Comparison of ENCODE assay signal across 22 mouse cellular contexts in the genomic region with DNA sequence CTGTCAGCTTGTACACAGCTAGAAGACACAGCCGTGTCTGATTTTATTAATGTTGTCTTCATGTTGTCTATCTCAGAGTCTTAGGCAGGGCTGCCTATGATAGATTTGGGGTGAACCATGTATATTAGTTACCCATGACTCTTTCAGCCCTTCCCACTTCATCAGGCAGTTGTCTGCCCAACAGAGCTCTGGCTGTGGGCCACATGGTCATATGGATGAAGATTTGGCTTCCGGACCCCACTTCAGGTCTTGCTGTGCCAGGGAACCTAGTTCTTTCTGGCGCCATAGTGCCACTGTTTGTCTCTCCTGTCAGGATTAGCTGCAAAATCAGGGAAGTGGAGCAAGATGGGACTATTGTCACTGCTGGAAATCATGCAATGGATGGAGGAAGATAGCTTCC.
"Had no signal": no experiment of that assay in that cellular context is flagged by ENCODE, and none has a peak within 500 bp of the region (broad histone marks: within the 10 kb centered on the region; RNA-seq: fewer than 3 reads in every experiment).

No protein-coding gene starts in this region.

- H3K27me3 ChIP-seq: limb, embryonic 12.5 days; limb, embryonic 15.5 days; midbrain, embryonic 12.5 days; midbrain, embryonic 15.5 days; neural tube, embryonic 12.5 days; neural tube, embryonic 15.5 days had no signal

- H3K36me3 ChIP-seq: limb, embryonic 12.5 days; limb, embryonic 15.5 days; midbrain, embryonic 12.5 days; midbrain, embryonic 15.5 days; neural tube, embryonic 12.5 days; neural tube, embryonic 15.5 days had no signal

- H3K27ac ChIP-seq: kidney, postnatal 0 days; layer of hippocampus, adult 2 months; left cerebral cortex, adult 2 months; limb, embryonic 12.5 days; limb, embryonic 15.5 days; liver, embryonic 14.5 days; macrophage; midbrain, embryonic 12.5 days; midbrain, embryonic 15.5 days; neural tube, embryonic 12.5 days; neural tube, embryonic 15.5 days; stomach, postnatal 0 days had no signal

- DNase-seq: kidney, postnatal 25 days; layer of hippocampus, adult 9-11 months; liver, postnatal 0 days; lung, embryonic 14.5 days; right cerebral cortex, adult 18-20 months; right cerebral cortex, postnatal 14 days; right cerebral cortex, postnatal 4 days; thymus, adult 2 months; thymus, postnatal 14 days; thymus, postnatal 4 days had no signal

- H3K4me3 ChIP-seq: layer of hippocampus, adult 2 months; left cerebral cortex, adult 2 months; limb, embryonic 12.5 days; limb, embryonic 15.5 days; midbrain, embryonic 12.5 days; midbrain, embryonic 15.5 days; neural tube, embryonic 12.5 days; neural tube, embryonic 15.5 days had no signal

- H3K4me1 ChIP-seq: limb, embryonic 12.5 days; limb, embryonic 15.5 days; midbrain, embryonic 12.5 days; midbrain, embryonic 15.5 days; neural tube, embryonic 12.5 days; neural tube, embryonic 15.5 days had no signal
